Mouse (Mus musculus): ENCODE results near the gene Srsf7. TPM values are rescaled to one million over a fixed set of nuclear protein-coding genes. Genes with fewer than 3 reads are reported as not detected.

Srsf7 gene
- polyA plus RNA-seq, 1 experiment from 2014 or later, result 693 TPM

GRCm38 (mm10) chr17:80170951-80171350, 36.2 kb downstream of the Srsf7 start:
- Histone ChIP-seq H3K9ac (no peak overlapping the region), H3K27me3 (no peaks in the 10 kb centered on the region), H3K36me3 (no peaks in the 10 kb centered on the region), H3K4me2 (no peak overlapping the region), H3K4me3 (no peak overlapping the region), H3K9me3 (no peaks in the 10 kb centered on the region), H3K4me1 (peaks cover 16% of the 10 kb centered on the region), H3K27ac (no peak overlapping the region)
- no peak for ATAC-seq (ENCODE audit: insufficient number of reproducible peaks, insufficient read depth, low FRiP score, low TSS enrichment, low read depth)
- WGBS, result 89% methylated on average over 7 of the region's 7 CpGs

GRCm38 (mm10) chr17:80169792-80170191, 37.3 kb downstream of the Srsf7 start:
- H3K9ac ChIP-seq, result no peak overlapping the region
- no peaks in the 10 kb centered on the region for H3K9me3 ChIP-seq
- H3K4me2 ChIP-seq, result no peak overlapping the region
- ATAC-seq (ENCODE audit: insufficient number of reproducible peaks, insufficient read depth, low FRiP score, low TSS enrichment, low read depth), result no peak
- no peak overlapping the region for H3K4me3 ChIP-seq
- H3K27me3 ChIP-seq, result no peaks in the 10 kb centered on the region
- 91% methylated on average over 6 of the region's 6 CpGs for WGBS
- no peaks in the 10 kb centered on the region for H3K36me3 ChIP-seq
- H3K27ac ChIP-seq, result no peak overlapping the region
- peaks cover 16% of the 10 kb centered on the region for H3K4me1 ChIP-seq

DNA sequence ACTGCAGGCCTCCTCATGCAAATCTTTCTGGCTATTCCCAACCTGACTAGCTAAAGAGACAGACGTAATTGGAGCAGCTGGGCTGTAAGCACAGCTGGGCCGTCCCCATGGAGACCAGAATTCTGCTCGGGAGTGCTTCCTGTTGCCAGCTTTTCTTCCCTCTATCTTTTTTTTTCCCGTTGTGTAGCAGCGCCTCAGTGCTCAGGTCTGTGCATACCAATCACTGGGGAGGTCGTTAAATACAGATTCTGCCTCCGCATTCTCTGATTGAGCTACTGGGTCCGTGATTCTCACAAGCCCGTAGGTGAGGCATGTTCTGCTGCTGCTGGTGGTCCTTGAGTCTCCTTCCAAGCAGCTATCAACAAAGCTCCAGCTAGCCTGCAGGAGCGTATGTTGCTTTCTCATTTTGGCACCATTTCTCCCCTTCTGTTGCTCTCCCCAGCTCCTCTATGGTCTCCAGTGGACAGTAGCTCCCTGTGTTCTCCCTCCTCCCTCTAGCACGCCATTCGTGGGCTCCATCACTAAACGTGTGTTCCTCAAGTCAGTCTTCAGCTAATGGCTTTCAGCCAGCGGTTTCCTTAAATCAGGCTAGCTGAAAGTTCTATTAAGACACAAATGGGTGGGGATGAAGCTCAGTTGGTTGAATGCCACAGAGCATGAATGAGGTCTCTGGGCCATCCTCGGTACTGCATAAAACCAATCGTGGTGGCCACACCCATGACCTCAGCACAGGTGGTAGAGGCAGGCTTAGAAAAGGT, 38.5 kb downstream of the Srsf7 start:
- peak; percentile 53; the same call in 1 of the 2 replicates for ATAC-seq (ENCODE audit: insufficient number of reproducible peaks, insufficient read depth, low FRiP score, low TSS enrichment, low read depth)
- Histone ChIP-seq H3K4me2 (peak overlapping the region; percentile 45), H3K9me3 (no peaks in the 10 kb centered on the region), H3K9ac (peak overlapping the region; percentile 44; the same call in 1 of the 2 replicates), H3K4me3 (peak overlapping the region; percentile 8; the same call in 1 of the 2 replicates), H3K36me3 (no peaks in the 10 kb centered on the region), H3K27me3 (no peaks in the 10 kb centered on the region), H3K27ac (0 out of 2 replicates have a peak overlapping the region, but pooled peaks have one; percentile 35), H3K4me1 (peaks cover 16% of the 10 kb centered on the region)
- 25% methylated on average over 16 of the region's 16 CpGs for WGBS

DNA sequence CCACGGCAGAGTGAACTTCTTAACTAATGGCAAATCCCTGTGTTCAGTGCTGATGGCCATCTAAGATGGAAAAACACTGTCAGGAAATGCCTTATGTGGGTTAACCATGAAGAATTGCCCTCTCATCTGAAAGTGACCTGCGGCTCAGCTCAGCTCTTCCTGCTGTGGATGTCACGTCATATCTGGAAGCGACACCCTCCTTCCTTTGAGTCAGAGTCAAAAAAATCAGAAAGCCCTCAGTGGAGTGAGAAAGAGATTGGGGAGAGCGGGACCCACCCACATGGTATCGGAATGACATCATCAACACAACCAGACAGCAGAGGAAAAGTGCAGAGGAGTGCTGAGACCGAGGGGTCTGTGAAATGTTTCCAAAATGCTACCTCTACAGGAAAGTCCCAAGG, 39.3 kb downstream of the Srsf7 start:
- H3K9me3 ChIP-seq, result no peaks in the 10 kb centered on the region
- H3K9ac ChIP-seq, result no peak overlapping the region
- no peaks in the 10 kb centered on the region for H3K27me3 ChIP-seq
- H3K4me2 ChIP-seq, result peak overlapping the region; percentile 45
- H3K36me3 ChIP-seq, result no peaks in the 10 kb centered on the region
- no peak for ATAC-seq (ENCODE audit: insufficient number of reproducible peaks, insufficient read depth, low FRiP score, low TSS enrichment, low read depth)
- no peak overlapping the region for H3K27ac ChIP-seq
- WGBS, result 32% methylated on average over 7 of the region's 7 CpGs
- no peak overlapping the region for H3K4me3 ChIP-seq
- H3K4me1 ChIP-seq, result peaks cover 16% of the 10 kb centered on the region

- Histone ChIP-seq H3K36me3 (no peaks in the 10 kb centered on the region), H3K9ac (no peak overlapping the region), H3K27me3 (no peaks in the 10 kb centered on the region), H3K4me1 (peaks cover 16% of the 10 kb centered on the region), H3K27ac (no peak overlapping the region), H3K9me3 (no peaks in the 10 kb centered on the region), H3K4me2 (no peak overlapping the region), H3K4me3 (no peak overlapping the region)
- WGBS, result 33% methylated on average over 4 of the region's 4 CpGs
- no peak for ATAC-seq (ENCODE audit: insufficient number of reproducible peaks, insufficient read depth, low FRiP score, low TSS enrichment, low read depth)
These were observed 39.7 kb downstream of the Srsf7 start for GRCm38 (mm10) chr17:80167436-80167835.

DNA sequence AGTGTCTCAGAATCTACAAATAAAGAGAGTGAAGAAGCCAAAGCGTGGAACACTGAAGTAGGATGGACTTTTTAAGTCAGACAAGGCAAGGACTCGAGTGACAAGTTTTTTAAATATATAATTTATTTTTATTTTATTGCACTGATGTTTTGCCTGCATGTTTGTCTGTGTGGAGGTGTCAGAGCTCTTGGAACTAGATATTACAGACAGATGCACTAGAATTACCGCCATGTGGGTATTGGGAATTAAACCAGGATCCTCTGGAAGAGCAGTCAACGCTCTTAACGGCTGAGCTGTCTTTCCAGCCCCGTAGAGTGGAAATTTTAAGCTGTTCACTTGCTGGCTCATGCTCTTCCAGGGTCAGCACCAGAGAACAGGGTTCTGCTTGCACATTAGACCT, 40.8 kb downstream of the Srsf7 start:
- no peak for ATAC-seq (ENCODE audit: insufficient number of reproducible peaks, insufficient read depth, low FRiP score, low TSS enrichment, low read depth)
- WGBS, result 86% methylated on average over 6 of the region's 6 CpGs
- Histone ChIP-seq H3K4me3 (no peak overlapping the region), H3K4me2 (no peak overlapping the region), H3K9ac (no peak overlapping the region), H3K4me1 (peaks cover 16% of the 10 kb centered on the region), H3K27me3 (no peaks in the 10 kb centered on the region), H3K9me3 (no peaks in the 10 kb centered on the region), H3K27ac (no peak overlapping the region), H3K36me3 (no peaks in the 10 kb centered on the region)

DNA sequence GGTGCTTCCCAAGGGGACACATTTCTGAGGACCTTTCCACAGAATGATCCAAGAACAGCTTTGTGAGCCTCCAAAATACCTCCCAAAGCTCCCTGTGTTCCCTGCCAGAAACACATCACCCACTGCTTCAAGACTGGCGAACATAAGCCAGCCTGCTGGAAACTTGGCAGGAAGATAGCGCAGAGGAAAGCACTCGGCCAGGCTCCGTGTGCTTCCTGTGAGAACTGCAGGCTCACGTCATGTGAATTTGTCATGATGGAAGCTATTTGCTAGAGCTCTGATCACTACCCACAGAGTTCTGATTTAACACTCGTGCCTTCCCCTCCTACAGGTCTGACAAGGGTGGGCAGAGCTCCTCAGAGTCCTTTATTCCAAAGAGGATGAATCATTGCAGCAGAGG, 41.4 kb downstream of the Srsf7 start:
- no peaks in the 10 kb centered on the region for H3K36me3 ChIP-seq
- H3K9me3 ChIP-seq, result no peaks in the 10 kb centered on the region
- ATAC-seq (ENCODE audit: insufficient number of reproducible peaks, insufficient read depth, low FRiP score, low TSS enrichment, low read depth), result no peak
- no peak overlapping the region for H3K27ac ChIP-seq
- 62% methylated on average over 6 of the region's 6 CpGs for WGBS
- H3K27me3 ChIP-seq, result no peaks in the 10 kb centered on the region
- H3K4me2 ChIP-seq, result no peak overlapping the region
- H3K9ac ChIP-seq, result no peak overlapping the region
- H3K4me3 ChIP-seq, result no peak overlapping the region
- H3K4me1 ChIP-seq, result peaks cover 16% of the 10 kb centered on the region

DNA sequence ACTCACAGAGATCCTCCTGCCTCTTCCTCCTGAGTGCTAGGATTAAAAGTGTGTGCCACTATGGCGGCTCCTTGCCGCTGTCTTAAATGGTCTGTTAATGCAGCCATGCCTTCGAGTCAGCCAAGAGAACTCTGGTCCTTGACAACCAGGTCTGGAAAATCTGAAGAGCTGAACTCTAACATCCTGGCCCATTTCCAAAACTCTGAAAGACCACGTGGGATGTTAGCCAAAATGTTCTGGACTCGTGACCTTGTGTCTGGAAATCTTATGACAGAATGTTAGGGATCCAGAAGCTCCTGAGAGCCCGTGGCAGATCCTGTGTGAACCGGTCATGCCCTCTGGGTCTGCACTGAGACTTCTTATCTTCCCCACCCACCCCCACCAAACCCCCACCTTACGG, 43.1 kb downstream of the Srsf7 start:
- Histone ChIP-seq H3K4me3 (no peak overlapping the region), H3K36me3 (no peaks in the 10 kb centered on the region), H3K4me2 (no peak overlapping the region), H3K9me3 (no peaks in the 10 kb centered on the region), H3K27ac (no peak overlapping the region), H3K27me3 (no peaks in the 10 kb centered on the region), H3K4me1 (peaks cover 16% of the 10 kb centered on the region), H3K9ac (no peak overlapping the region)
- 88% methylated on average over 8 of the region's 8 CpGs for WGBS
- ATAC-seq (ENCODE audit: insufficient number of reproducible peaks, insufficient read depth, low FRiP score, low TSS enrichment, low read depth), result no peak

GRCm38 (mm10) chr17:80160454-80160853, 46.7 kb downstream of the Srsf7 start:
- no peaks in the 10 kb centered on the region for H3K36me3 ChIP-seq
- no peak overlapping the region for H3K27ac ChIP-seq
- no peak for ATAC-seq (ENCODE audit: insufficient number of reproducible peaks, insufficient read depth, low FRiP score, low TSS enrichment, low read depth)
- H3K4me3 ChIP-seq, result no peak overlapping the region
- H3K4me1 ChIP-seq, result no peaks in the 10 kb centered on the region
- 66% methylated on average over 5 of the region's 5 CpGs for WGBS
- H3K4me2 ChIP-seq, result no peak overlapping the region
- H3K9ac ChIP-seq, result no peak overlapping the region
- no peaks in the 10 kb centered on the region for H3K27me3 ChIP-seq
- no peaks in the 10 kb centered on the region for H3K9me3 ChIP-seq

- Histone ChIP-seq H3K27me3 (no peaks in the 10 kb centered on the region), H3K9ac (no peak overlapping the region), H3K9me3 (no peaks in the 10 kb centered on the region), H3K27ac (no peak overlapping the region), H3K4me1 (no peaks in the 10 kb centered on the region), H3K4me3 (no peak overlapping the region), H3K4me2 (no peak overlapping the region), H3K36me3 (no peaks in the 10 kb centered on the region)
- ATAC-seq (ENCODE audit: insufficient number of reproducible peaks, insufficient read depth, low FRiP score, low TSS enrichment, low read depth), result no peak
- 88% methylated on average over 6 of the region's 6 CpGs for WGBS
These were observed 49.6 kb downstream of the Srsf7 start for GRCm38 (mm10) chr17:80157489-80157888.

DNA sequence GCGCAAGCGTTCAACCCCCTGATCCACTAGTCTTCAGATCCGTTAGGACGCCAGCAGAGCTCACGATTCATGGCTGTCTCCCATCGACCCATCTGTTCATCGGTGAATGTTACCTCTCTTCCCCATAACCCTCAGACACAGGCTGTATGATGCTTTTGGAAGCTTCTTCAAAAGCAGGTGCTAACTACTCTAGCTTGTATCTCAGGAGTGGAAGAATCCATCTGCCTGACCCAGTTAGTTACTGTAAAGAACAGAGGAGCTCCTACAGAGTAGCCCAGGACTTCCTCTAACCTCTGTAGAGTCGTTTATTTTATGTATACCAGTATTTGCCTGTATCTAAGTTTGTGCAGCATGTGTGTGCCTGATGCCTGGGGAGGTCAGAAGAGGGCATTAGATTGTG, 50.2 kb downstream of the Srsf7 start:
- WGBS, result 90% methylated on average over 8 of the region's 8 CpGs
- Histone ChIP-seq H3K4me2 (no peak overlapping the region), H3K27me3 (no peaks in the 10 kb centered on the region), H3K4me3 (no peak overlapping the region), H3K9me3 (no peaks in the 10 kb centered on the region), H3K9ac (no peak overlapping the region), H3K27ac (no peak overlapping the region), H3K4me1 (no peaks in the 10 kb centered on the region), H3K36me3 (no peaks in the 10 kb centered on the region)
- ATAC-seq (ENCODE audit: insufficient number of reproducible peaks, insufficient read depth, low FRiP score, low TSS enrichment, low read depth), result no peak

GRCm38 (mm10) chr17:80153631-80154030, 53.5 kb downstream of the Srsf7 start:
- Histone ChIP-seq H3K4me1 (no peaks in the 10 kb centered on the region), H3K9me3 (no peaks in the 10 kb centered on the region), H3K27me3 (no peaks in the 10 kb centered on the region), H3K4me3 (no peak overlapping the region), H3K4me2 (no peak overlapping the region), H3K9ac (no peak overlapping the region), H3K36me3 (no peaks in the 10 kb centered on the region), H3K27ac (no peak overlapping the region)
- ATAC-seq (ENCODE audit: insufficient number of reproducible peaks, insufficient read depth, low FRiP score, low TSS enrichment, low read depth), result no peak
- WGBS, result 56% methylated on average over 2 of the region's 2 CpGs
